Mouse (Mus musculus) liver, embryonic 14.5 days (tissue): Measurements from ENCODE around the gene Gm11492. TPM values are rescaled to one million over a fixed set of nuclear protein-coding genes. Genes with fewer than 3 reads are reported as not detected.

Experiments
- ATAC-seq: fragments of 200-750 bp; cut with Nextera tagmentation; 2 replicates; pipeline ENCODE4 v1.8.0; 2017; ENCODE audit warnings: moderate number of reproducible peaks, mild to moderate bottlenecking, moderate library complexity; ENCODE audit not compliant: insufficient read depth
- DNase-seq, 3 experiments: peaks; one replicate each; pipeline ENCODE4 v3.0.0-alpha.2; 2012 to 2013; ENCODE audit warnings: low read depth in 3 of 3, low spot score in 3 of 3
- H3K27ac ChIP-seq: fragments of 300-500 bp; sonication (generic); 2 replicates; pipeline ENCODE4 v1.5.1; 2014; ENCODE audit warnings: moderate library complexity, mild to moderate bottlenecking, control low read depth, inconsistent platforms
- H3K27me3 ChIP-seq: fragments of 300-500 bp; sonication (generic); 2 replicates; pipeline ENCODE4 v1.6.1; 2014; ENCODE audit warnings: mild to moderate bottlenecking, low read length, moderate library complexity; ENCODE audit not compliant: control insufficient read depth, insufficient read depth
- H3K36me3 ChIP-seq: fragments of 300-500 bp; sonication (generic); replicated peaks from 2 replicates; pipeline ENCODE4 v1.6.1; 2014; ENCODE audit warnings: low read depth; ENCODE audit not compliant: control insufficient read depth, insufficient read depth
- H3K4me1 ChIP-seq, 2 experiments: fragments of 200-500 bp in 1 of 2; fragments of 300-500 bp in 1 of 2; sonication (generic) in 1 of 2; replicated peaks; 2 replicates each; pipeline ENCODE4 v1.6.1; 2012 to 2014; ENCODE audit warnings: antibody characterized with exemption in 1 of 2, inconsistent platforms in 1 of 2, low read length in 1 of 2; ENCODE audit not compliant: control insufficient read depth in 2 of 2, insufficient read depth in 2 of 2
- H3K4me2 ChIP-seq: fragments of 300-500 bp; sonication (generic); 2 replicates; pipeline ENCODE4 v1.6.1; 2014; ENCODE audit warnings: low read depth, mild to moderate bottlenecking, control low read depth, moderate library complexity
- H3K4me3 ChIP-seq, 2 experiments: fragments of 200-500 bp in 1 of 2; fragments of 300-500 bp in 1 of 2; sonication (generic) in 1 of 2; 2 replicates each; pipeline ENCODE4 v1.5.1; 2012 to 2014; ENCODE audit warnings: low read depth in 2 of 2, low read length in 2 of 2, mild to moderate bottlenecking in 2 of 2, control low read depth in 1 of 2, inconsistent platforms in 1 of 2, moderate library complexity in 1 of 2; ENCODE audit not compliant: insufficient read depth in 1 of 2
- H3K9ac ChIP-seq: fragments of 300-500 bp; sonication (generic); replicated peaks from 2 replicates; pipeline ENCODE4 v1.6.1; 2014; ENCODE audit warnings: mild to moderate bottlenecking, control low read depth, moderate library complexity
- H3K9me3 ChIP-seq: fragments of 300-500 bp; sonication (generic); 2 replicates; pipeline ENCODE4 v1.6.1; 2016; ENCODE audit warnings: low read length, mixed read lengths; ENCODE audit not compliant: control insufficient read depth
- CTCF ChIP-seq: IDR thresholded peaks from 2 replicates; pipeline ENCODE4 v1.5.1; 2016; ENCODE audit warnings: antibody characterized with exemption, low read depth, control low read depth
- EP300 ChIP-seq: IDR thresholded peaks from 2 replicates; pipeline ENCODE4 v1.6.1; 2016; ENCODE audit warnings: antibody characterized with exemption, low read depth
- WGBS: fragments of 180-500 bp; shearing (Covaris S2); extraction: QIAGEN DNeasy Blood & Tissue Kit; methylation state at CpG from one replicate; pipeline ENCODE4 v1.1.7; 2014; ENCODE audit not compliant: insufficient replicate concordance; 5-methylcytosine and 5-hydroxymethylcytosine counted together
- polyA plus RNA-seq, 2 experiments: library from polyadenylated mRNA; depleted of rRNA in 1 of 2; stranded (reverse) in 1 of 2; unstranded in 1 of 2; fragments of >200 nt; fragmentation: Nextera tagmentation in 1 of 2; extraction: Ambion mirVana in 1 of 2; gene quantifications; 2 replicates each; pipeline versions ENCODE4 v1.2.1 to v1.2.3; 2012 to 2014

The Gm11492 gene
- polyA plus RNA-seq, 2 experiments, result not detected

GRCm38 (mm10) chr11:87609264-87609663 lies 42.8 kb downstream of the Gm11492 start:
- no peak for ATAC-seq
- no peaks in the 10 kb centered on the region for H3K4me1 ChIP-seq
- no peak overlapping the region for H3K4me2 ChIP-seq
- no peaks in the 10 kb centered on the region for H3K27me3 ChIP-seq
- H3K4me3 ChIP-seq, result no peak overlapping the region
- peaks cover 48% of the 10 kb centered on the region for H3K36me3 ChIP-seq
- no peak for DNase-seq
- H3K9ac ChIP-seq, result no peak overlapping the region
- no peak for TF ChIP-seq CTCF
- TF ChIP-seq EP300, result no peak
- H3K27ac ChIP-seq, result no peak overlapping the region
- H3K9me3 ChIP-seq, result no peaks in the 10 kb centered on the region
- WGBS, result 72% methylated on average over 7 of the region's 7 CpGs

DNA sequence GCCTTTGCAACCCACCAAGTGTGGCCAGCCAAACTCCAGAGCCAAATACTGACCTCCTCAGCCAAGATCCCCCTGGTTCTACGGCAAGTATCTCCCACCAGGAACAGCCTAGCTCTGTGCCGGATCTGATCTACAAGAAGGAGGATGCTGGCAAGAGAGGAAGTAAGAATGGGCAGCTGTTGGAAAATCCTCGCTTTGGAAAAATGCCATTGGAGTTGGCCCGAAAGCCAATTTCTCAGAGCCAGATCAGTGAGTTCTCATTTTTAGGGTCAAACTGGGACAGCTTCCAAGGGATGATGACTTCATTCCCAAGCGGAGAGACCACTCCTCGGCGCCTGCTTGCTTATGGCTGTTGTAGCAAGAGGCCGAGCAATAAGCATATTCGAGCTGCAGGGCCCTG lies 45.1 kb downstream of the Gm11492 start:
- ATAC-seq (no peak), DNase-seq (no peak)
- no peaks in the 10 kb centered on the region for H3K9me3 ChIP-seq
- no peak overlapping the region for H3K4me2 ChIP-seq
- H3K36me3 ChIP-seq, result peaks cover 45% of the 10 kb centered on the region
- TF ChIP-seq CTCF (no peak), EP300 (no peak)
- 85% methylated on average over 9 of the region's 9 CpGs for WGBS
- no peak overlapping the region for H3K9ac ChIP-seq
- no peak overlapping the region for H3K27ac ChIP-seq
- H3K4me3 ChIP-seq, result no peak overlapping the region
- H3K4me1 ChIP-seq, result no peaks in the 10 kb centered on the region
- no peaks in the 10 kb centered on the region for H3K27me3 ChIP-seq

DNA sequence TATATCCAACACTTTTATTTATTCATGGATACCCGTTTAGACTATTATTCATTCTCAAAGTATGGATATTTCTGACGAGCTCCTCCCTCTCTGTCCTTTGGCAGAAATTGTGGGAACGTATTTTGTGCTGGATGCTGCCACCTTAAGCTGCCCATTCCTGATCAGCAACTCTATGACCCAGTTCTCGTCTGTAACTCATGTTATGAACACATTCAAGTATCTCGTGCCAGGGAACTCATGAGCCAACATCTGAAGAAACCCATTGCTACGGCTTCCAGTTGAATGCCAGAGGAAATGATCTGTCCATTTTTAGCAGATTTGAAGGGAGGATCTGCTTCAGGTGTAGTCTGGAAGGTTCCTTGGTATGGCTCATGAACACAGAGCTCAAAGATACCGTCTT lies 47.5 kb downstream of the Gm11492 start:
- WGBS, result 76% methylated on average over 7 of the region's 7 CpGs
- no peak overlapping the region for H3K9ac ChIP-seq
- DNase-seq (no peak), ATAC-seq (no peak)
- peaks cover 0 to 4% of the 10 kb centered on the region in 2 experiments; a peak in 2 of 4 replicates for H3K4me1 ChIP-seq
- H3K36me3 ChIP-seq, result peaks cover 60% of the 10 kb centered on the region
- no peak overlapping the region for H3K27ac ChIP-seq
- H3K9me3 ChIP-seq, result no peaks in the 10 kb centered on the region; the same call in 1 of the 2 replicates
- no peak overlapping the region for H3K4me3 ChIP-seq
- TF ChIP-seq CTCF (no peak), EP300 (no peak)
- no peaks in the 10 kb centered on the region for H3K27me3 ChIP-seq
- H3K4me2 ChIP-seq, result no peak overlapping the region

GRCm38 (mm10) chr11:87615551-87615950 lies 49.1 kb downstream of the Gm11492 start:
- H3K9me3 ChIP-seq, result no peaks in the 10 kb centered on the region; the same call in 1 of the 2 replicates
- H3K9ac ChIP-seq, result no peak overlapping the region
- H3K4me2 ChIP-seq, result no peak overlapping the region
- H3K36me3 ChIP-seq, result peaks cover 58% of the 10 kb centered on the region
- H3K27me3 ChIP-seq, result no peaks in the 10 kb centered on the region
- H3K4me1 ChIP-seq, result peaks cover 3 to 5% of the 10 kb centered on the region in 2 experiments
- WGBS, result 85% methylated on average over 5 of the region's 5 CpGs
- ATAC-seq (no peak), DNase-seq (no peak)
- no peak for TF ChIP-seq CTCF
- TF ChIP-seq EP300, result no peak
- no peak overlapping the region for H3K4me3 ChIP-seq
- no peak overlapping the region for H3K27ac ChIP-seq

- H3K36me3 ChIP-seq, result peaks cover 54% of the 10 kb centered on the region
- no peaks in the 10 kb centered on the region for H3K27me3 ChIP-seq
- no peak for ATAC-seq
- H3K4me3 ChIP-seq, result no peak overlapping the region
- WGBS, result 80% methylated on average over 2 of the region's 2 CpGs
- DNase-seq, result no peak
- H3K27ac ChIP-seq, result no peak overlapping the region
- TF ChIP-seq EP300, result no peak
- no peak for TF ChIP-seq CTCF
- peaks cover 3 to 6% of the 10 kb centered on the region in 2 experiments for H3K4me1 ChIP-seq
- no peak overlapping the region for H3K4me2 ChIP-seq
- H3K9ac ChIP-seq, result no peak overlapping the region
- H3K9me3 ChIP-seq, result no peaks in the 10 kb centered on the region; the same call in 1 of the 2 replicates
Measured at GRCm38 (mm10) chr11:87615952-87616351, 49.5 kb downstream of the Gm11492 start.
